Mouse (Mus musculus) CH12F3 (cell line): ENCODE measurements around the gene Usp29.
"Not testable (repeated sequence)": the region's sequence is repeated elsewhere in the genome, so short reads cannot be mapped to it uniquely, and the experiment has no call there.

Source experiments
- in situ Hi-C: fragments of 300-500 bp; cut with MboI; formaldehyde crosslinking; loops from 2 replicates; pipeline ENCODE4 v1.14.3; 2020; ENCODE audit warnings: low sequenced_read_pairs

The Usp29 gene

DNA sequence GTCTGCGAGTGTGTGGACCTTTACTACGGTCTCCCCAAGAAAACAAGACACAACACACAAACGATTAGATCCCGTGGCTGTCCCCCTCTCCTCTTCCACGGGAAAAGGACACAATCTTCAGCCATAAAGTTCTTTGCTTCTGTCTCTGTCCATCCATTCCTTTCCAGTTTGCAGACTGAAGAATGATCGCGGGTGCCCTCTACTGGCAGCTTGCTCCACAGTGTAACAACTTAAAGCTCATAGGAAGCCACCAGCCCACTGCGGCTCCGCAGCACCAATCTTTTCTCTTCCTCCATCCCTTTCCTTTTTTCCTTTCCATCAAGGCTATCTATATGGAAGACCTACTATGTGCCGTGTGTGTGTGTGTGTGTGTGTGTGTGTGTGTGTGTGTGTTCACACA, 187.9 kb downstream of the Usp29 start:
- in situ Hi-C loops = no loop called here

DNA sequence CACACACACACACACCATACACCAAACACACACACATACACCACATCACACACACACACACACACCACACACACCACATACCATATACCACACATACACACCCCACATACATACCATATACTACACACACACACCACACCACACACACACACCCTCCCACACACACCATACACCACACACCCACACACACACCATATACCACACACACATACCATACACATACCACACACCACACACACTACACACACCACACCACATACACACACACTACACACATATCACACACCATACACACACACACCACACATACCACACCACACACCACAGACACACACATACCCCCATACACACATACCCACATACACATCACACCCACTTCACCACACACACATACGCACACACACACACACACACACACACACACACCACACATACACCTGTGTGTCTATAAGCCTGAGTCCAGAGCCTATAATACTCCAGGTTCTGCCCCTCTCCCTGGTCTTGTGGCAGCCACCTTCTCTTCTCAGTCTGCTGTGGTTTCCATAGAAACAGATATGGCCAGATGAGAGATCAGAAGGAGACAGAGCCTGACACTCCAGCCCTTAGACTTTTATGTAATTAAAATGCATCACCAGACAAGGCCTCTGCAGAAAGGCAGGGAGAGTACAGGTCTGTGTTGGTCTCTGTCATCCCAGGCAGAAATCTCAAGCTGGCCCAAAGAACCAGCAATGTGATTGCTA, 188.9 kb downstream of the Usp29 start:
- in situ Hi-C loops = no loop called here

DNA sequence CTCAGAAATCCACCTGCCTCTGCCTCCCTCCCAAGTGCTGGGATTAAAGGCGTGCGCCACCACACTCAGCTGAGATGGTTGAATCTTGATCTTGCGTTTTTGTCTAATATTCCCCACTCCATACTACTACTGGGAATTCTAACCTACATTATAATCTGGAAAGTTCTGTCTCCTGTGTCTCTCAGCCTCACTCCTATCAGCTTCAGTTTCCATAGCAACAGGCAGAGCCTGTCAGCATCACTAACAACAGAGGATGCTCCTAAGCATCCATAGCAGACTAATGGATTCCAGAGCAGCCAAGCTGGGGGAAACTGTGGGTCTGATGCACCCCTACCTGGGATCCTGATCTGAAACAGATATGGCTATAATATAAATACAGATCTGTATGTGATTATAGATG, 193.1 kb downstream of the Usp29 start:
- in situ Hi-C loops = no loop called here

DNA sequence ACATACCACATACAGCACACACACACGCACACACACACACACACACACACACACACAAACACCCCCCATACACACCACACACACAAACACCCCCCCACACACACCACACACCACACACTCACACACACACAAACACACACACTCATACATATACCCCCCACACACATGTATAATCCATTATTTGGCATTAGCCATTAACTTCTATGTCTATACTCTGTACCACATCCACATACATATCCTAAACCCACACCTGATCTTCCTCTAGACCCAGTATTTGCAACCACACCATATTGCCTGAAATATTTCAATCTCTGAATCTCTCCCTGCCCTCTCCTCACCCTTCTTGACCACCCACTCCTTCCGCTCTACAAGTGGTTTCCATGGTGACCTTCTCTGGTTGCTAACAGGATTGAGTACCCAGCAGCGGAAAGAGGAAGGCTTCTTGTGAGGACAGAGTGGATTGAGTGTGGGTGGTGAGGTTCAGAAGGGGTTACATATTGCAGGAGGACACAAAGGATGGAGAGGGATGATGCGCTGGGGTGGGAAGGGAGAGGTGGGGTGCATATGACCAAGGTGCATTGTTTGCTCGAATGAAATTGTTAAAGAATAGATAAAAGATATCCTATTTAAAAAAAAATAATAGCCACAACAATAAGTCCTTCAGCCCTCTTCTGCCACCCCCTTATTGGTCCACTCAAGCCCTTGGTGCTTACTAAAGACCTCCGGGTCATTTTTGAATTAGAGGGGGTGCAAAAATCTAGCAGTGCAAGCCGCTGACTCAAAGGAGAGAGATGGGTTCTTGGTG, 195.8 kb downstream of the Usp29 start:
- in situ Hi-C loops = no loop called here

DNA sequence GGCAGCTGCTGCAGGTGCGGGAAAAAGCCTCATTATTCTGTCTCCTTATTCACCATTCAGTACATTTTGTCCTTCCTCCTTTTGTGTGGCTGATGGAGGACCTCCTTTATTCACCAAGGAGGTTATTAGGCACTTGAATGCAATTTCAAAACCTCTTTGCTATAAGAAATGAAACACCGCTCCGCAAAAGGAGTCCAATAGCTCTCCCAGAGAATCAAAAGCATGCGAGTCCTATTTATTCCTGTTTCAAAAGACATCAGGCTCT, 196.3 kb downstream of the Usp29 start:
- in situ Hi-C loops = no loop called here

DNA sequence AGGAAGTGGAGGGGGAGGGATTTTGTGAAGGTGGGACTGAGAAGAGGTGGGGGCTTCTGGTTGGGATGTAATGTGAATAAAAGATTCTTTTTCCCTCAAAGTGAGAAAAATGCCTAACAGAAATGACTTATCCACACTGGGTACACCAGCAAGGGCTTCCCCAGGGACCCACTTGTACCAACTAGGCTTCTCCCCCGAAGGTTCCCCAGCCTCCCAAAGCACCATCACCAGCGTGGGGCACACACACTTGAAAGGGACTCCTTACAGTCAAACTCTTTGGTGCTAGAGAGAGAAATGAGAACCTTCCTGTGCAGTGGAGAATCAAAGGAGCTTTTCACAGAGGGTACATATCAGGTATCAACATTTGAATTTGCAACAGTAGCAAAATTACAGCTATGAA, 198.9 kb downstream of the Usp29 start:
- in situ Hi-C loops = no loop called here

DNA sequence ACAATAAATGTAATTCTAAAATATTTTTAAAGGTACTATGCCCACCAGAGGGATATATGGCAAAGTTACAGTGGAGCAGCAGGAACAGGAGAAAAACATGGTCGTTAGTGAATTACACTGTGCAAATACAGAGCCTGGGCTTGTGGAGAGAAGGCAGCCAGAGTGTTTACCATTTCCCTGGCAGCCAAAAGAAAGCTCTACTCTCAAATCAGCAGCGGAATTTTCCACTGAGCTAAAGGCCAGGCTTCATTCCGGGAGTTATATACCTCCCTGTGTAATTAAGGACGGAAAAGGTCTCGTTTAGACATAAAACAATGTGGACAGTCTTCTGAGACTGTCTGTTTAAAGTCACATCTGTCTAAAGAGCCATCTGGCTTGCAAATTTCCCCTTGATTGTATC, 204.4 kb downstream of the Usp29 start:
- in situ Hi-C loops = no loop called here

DNA sequence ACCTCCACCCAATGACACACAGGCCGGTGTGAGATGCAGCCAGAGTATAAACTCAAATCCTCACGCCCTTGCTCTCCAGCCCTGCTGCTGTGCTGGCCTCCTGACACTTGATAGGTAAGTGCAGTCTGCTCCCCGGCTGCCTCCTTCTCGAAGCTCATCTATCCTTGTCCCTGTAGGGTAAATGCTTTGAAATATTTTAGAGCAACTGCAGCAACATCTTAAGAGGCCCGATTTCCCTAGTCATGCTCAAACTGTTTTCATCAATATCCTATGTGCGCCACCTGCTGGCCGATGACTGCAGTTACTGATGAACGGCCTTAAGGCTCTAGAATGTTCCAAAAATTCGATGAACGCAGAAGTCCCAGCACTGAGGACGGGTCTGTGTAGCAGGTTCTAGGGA, 206.7 kb downstream of the Usp29 start:
- in situ Hi-C loops = no loop called here

DNA sequence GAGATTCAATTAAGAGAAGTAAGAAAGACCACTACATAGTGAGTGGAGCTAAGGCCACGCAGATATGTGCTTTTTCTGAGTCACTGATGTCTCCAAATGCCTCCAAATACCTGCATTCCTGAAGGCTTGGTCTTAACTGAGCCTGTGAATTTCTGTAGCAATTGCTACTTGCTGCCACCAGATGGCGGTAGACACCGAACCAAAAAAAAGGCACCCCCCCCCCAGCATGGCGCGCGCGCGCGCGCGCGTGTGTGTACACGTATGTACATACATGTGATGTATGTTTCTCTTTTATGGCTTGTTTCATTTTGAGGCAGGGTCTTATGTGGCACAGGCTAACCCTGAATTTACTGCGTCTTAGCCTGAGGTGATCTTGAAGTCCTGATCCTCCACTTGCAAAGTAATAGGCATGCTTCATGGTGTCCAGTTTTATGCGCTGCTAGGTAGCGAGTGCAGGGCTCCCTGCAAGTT, 210.4 kb downstream of the Usp29 start:
- in situ Hi-C loops = no loop called here

DNA sequence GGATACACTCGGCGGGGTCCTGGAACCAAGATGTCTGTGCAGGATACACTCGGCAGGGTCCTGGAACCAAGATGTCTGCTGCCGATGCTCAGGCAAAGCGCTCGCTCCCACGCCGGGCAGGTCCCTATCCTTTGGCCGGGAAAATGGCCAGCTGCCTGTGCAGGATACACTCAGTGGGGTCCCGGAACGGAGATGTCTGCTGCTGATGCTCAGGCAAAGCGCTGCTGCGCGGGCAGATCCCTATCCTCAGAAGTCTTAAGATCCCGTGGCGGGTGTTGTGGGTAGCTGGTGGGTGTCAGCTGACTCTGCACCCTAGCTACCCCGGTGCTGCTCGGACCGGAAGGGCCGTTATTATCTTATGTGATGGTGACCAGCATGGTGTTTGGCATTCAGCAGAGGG, 217.7 kb downstream of the Usp29 start:
- in situ Hi-C loops = not testable (repeated sequence)

DNA sequence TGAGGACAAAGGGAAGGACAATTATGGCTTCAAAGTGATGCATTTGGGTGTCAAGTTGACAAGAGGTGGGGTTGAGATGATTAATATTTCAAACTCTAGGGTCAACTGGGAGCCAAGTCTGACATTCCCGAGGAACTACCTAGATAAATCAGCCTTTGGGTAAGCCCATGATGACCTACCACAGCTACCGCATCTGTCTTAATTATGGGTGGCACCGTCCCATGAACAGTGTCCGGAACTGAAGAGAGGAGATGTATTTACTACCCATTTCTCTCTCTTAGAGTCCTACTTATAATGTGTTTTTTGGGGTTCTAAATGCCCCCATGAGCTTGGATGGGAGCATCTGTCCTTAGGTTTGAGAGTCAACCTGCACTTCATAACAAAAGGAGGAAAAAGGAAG, 226.2 kb downstream of the Usp29 start:
- in situ Hi-C loops = no loop called here

DNA sequence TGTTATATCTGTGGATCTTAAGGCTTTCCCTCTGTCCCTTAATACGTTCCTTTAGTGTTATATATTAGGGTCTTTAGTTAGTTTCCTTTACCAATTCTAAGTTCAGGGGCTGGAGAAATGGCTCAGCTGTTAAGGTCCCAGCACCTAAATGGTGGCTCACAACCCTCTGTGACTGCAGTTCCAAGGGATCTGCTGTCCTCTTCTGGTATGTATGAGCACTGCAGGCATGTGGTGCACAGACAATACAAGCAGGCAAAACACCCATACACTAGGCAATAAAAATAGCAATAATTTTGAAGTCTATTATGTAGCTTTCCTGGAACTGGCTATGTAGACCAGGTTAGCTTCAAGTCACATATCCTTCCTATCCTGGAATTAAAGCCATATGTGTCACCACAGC, 228.2 kb downstream of the Usp29 start:
- in situ Hi-C loops = no loop called here

DNA sequence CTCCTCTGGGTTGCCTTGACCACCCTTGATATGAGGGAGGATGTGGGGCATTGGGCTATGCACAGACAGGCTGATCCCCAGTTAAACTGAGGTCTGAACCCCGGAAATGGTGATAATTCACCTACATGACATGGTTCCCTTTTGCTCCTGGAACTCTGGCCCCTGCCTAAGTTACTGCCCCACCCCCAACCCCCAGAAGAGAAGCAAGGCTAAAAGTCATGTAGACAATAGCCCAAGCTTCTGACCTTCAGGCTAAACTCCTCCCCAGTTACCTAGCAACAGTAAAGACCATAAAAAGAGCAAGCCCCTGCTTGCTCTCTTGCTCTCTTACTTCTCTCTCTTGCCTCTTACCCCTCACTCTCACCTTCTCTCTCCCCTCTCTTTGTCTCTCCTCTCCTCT, 243.2 kb downstream of the Usp29 start:
- in situ Hi-C loops = no loop called here

DNA sequence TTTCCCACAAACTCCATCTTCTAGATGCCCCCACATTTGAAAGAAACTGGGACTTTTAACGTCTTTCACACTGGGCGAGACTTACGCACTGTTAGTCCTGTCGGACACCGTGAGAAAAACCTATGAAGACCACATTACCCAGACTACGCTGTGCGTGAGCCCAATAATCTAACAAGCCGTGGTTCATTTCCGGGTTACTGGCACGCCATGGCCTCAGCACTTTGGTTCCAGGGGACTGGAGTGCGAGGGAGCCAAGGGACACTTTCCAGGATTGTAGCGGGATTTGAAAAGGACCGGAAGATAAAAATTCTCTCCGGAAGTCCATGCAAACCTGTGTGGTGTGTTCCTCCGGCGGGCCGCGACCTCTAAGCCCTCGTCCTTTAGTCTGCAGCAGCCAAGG, 246.5 kb downstream of the Usp29 start:
- in situ Hi-C loops = no loop called here

DNA sequence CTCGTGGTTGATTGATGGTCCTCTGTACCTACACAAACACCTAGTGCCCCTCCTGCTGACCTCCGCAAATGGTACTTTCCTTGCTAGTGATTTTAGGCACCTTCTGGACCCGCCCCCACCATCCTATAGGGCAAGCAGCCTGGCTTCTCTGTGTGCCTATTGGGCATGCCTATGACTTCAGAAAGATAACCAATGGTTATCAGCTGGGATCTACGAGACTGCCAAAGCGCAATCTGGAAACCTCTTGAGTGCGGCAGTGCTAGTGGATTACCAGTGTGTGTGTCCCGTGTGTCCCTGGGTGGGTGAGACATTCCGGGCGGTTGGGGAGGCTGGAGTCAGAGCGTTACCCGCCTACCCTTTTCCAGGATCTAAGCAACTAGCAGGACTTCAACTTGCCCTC, 264.9 kb downstream of the Usp29 start, which contains the start of gene Aurkc:
TSS of gene Aurkc (plus strand) at position 50 of the 400 bp plus-strand sequence.
- in situ Hi-C loops = not testable (repeated sequence)

DNA sequence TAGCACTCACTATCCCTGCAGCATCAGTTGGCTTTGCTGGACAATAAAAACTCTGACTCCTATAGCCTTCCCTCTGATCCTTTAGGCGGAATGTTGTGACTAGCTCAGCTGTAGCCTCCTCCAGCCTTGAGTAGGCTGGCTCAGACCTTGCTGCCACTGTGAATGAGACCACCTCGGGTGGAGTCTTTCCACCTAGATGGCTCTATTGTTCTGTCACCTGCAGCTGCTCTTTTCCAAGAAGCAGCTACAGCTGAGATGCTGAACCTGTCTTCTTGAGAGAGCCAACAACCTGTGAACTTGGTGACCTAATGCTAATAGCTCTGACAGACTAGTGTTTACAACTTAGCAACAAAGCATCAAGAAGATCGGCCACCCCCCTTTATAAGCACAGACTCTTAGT, 268.5 kb downstream of the Usp29 start:
- in situ Hi-C loops = not testable (repeated sequence)

DNA sequence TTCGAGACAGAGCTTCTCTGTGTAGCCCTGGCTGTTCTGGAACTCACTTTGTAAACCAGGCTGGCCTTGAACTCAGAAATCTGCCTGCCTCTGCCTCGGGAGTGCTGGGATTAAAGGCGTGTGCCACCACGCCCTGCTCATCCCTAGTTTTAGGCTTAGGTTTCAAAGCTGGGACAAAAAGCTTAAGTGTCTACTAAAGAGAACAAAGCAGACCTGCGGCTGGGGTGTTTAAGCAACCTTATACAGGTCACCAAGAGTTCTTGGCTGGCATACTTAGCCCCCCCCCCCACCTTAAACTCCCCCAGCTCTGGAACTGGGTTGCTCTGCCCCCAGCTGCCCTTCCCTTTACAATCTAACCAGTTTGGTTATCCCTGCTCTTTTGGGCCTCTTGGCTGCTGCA, 275.1 kb downstream of the Usp29 start:
- in situ Hi-C loops = not testable (repeated sequence)
